Mouse (Mus musculus): Measurements from ENCODE around the gene Foxj3. TPM values are rescaled to one million over a fixed set of nuclear protein-coding genes. Genes with fewer than 3 reads are reported as not detected.

Gene Foxj3
- polyA plus RNA-seq, 1 experiment from 2014 or later: 23.0 TPM

- ATAC-seq (ENCODE audit: insufficient number of reproducible peaks, insufficient read depth, low FRiP score, low read depth): peak; percentile 89
Measured at GRCm38 (mm10) chr4:119539031-119539824, 2.4 kb downstream of the Foxj3 start, which contains the start of gene Frg2f1. Frg2f1 (minus strand) TSS chr4:119539529.

GRCm38 (mm10) chr4:119539836-119540532, 3.2 kb downstream of the Foxj3 start:
- H3K4me1 ChIP-seq (ENCODE audit: control insufficient read depth in 2 of 2, insufficient read depth in 2 of 2, low read length in 2 of 2): peaks cover 5 to 23% of the 10 kb centered on the region in 2 experiments
- WGBS: under 1% methylated on average over 42 of the region's 76 CpGs
- no peaks in the 10 kb centered on the region for H3K36me3 ChIP-seq (ENCODE audit: control insufficient read depth, insufficient read depth, low read length)
- peak overlapping the region; percentile 98 for H3K27ac ChIP-seq (replicated peaks in 1 of 2; ENCODE audit: control insufficient read depth in 1 of 2, insufficient read depth in 1 of 2, low read depth in 2 of 2, low read length in 2 of 2)
- peak; percentile 75 for ATAC-seq (ENCODE audit: insufficient number of reproducible peaks, insufficient read depth, low FRiP score, low read depth)
- peak overlapping the region; percentile 67 to 91 for H3K4me3 ChIP-seq (ENCODE audit: control insufficient read depth in 1 of 2, insufficient read depth in 1 of 2, low read depth in 1 of 2, low read length in 2 of 2)
- peak overlapping the region; percentile 75 for H3K4me2 ChIP-seq (ENCODE audit: low read length)
- peak overlapping the region; percentile 86 for H3K9ac ChIP-seq (ENCODE audit: low read length)
- no peaks in the 10 kb centered on the region for H3K27me3 ChIP-seq (ENCODE audit: control insufficient read depth, insufficient read depth, low read length)
- no peaks in the 10 kb centered on the region for H3K9me3 ChIP-seq (ENCODE audit: control insufficient read depth, low read length)

More at GRCm38 (mm10) chr4:119539031-119539824, 2.4 kb downstream of the Foxj3 start, which contains the start of gene Frg2f1:
- H3K4me1 ChIP-seq (ENCODE audit: control insufficient read depth in 2 of 2, insufficient read depth in 2 of 2, low read length in 2 of 2): peaks cover 5 to 23% of the 10 kb centered on the region in 2 experiments
- H3K36me3 ChIP-seq (ENCODE audit: control insufficient read depth, insufficient read depth, low read length): no peaks in the 10 kb centered on the region
- H3K9ac ChIP-seq (ENCODE audit: low read length): peak within 1 kb of the TSS; percentile 86
- 1% methylated on average over 60 of the region's 85 CpGs for WGBS
- peak within 1 kb of the TSS; percentile 67 to 91 for H3K4me3 ChIP-seq (ENCODE audit: control insufficient read depth in 1 of 2, insufficient read depth in 1 of 2, low read depth in 1 of 2, low read length in 2 of 2)
- no peaks in the 10 kb centered on the region for H3K9me3 ChIP-seq (ENCODE audit: control insufficient read depth, low read length)
- no peaks in the 10 kb centered on the region for H3K27me3 ChIP-seq (ENCODE audit: control insufficient read depth, insufficient read depth, low read length)
- H3K4me2 ChIP-seq (ENCODE audit: low read length): peak within 1 kb of the TSS; percentile 75
- peak within 1 kb of the TSS; percentile 98 for H3K27ac ChIP-seq (replicated peaks in 1 of 2; ENCODE audit: control insufficient read depth in 1 of 2, insufficient read depth in 1 of 2, low read depth in 2 of 2, low read length in 2 of 2)

- Histone ChIP-seq H3K36me3 (ENCODE audit: control insufficient read depth, insufficient read depth, low read length) (no peaks in the 10 kb centered on the region), H3K27ac (replicated peaks in 1 of 2; ENCODE audit: control insufficient read depth in 1 of 2, insufficient read depth in 1 of 2, low read depth in 2 of 2, low read length in 2 of 2) (peak overlapping the region; percentile 98), H3K4me1 (ENCODE audit: control insufficient read depth in 2 of 2, insufficient read depth in 2 of 2, low read length in 2 of 2) (peaks cover 5 to 23% of the 10 kb centered on the region in 2 experiments), H3K4me2 (ENCODE audit: low read length) (peak overlapping the region; percentile 75), H3K27me3 (ENCODE audit: control insufficient read depth, insufficient read depth, low read length) (no peaks in the 10 kb centered on the region), H3K9ac (ENCODE audit: low read length) (peak overlapping the region; percentile 86), H3K9me3 (ENCODE audit: control insufficient read depth, low read length) (no peaks in the 10 kb centered on the region), H3K4me3 (ENCODE audit: control insufficient read depth in 1 of 2, insufficient read depth in 1 of 2, low read depth in 1 of 2, low read length in 2 of 2) (peak overlapping the region; percentile 67 to 91)
- ATAC-seq (ENCODE audit: insufficient number of reproducible peaks, insufficient read depth, low FRiP score, low read depth): no peak
- 4% methylated on average over 10 of the region's 10 CpGs for WGBS
Measured at GRCm38 (mm10) chr4:119540533-119540890, 3.7 kb downstream of the Foxj3 start.

GRCm38 (mm10) chr4:119550864-119551263, 14.1 kb downstream of the Foxj3 start:
- Histone ChIP-seq H3K27me3 (ENCODE audit: control insufficient read depth, insufficient read depth, low read length) (no peaks in the 10 kb centered on the region), H3K9me3 (ENCODE audit: control insufficient read depth, low read length) (no peaks in the 10 kb centered on the region), H3K36me3 (ENCODE audit: control insufficient read depth, insufficient read depth, low read length) (no peaks in the 10 kb centered on the region), H3K9ac (ENCODE audit: low read length) (no peak overlapping the region), H3K4me3 (ENCODE audit: control insufficient read depth in 1 of 2, insufficient read depth in 1 of 2, low read depth in 1 of 2, low read length in 2 of 2) (no peak overlapping the region), H3K4me1 (ENCODE audit: control insufficient read depth in 2 of 2, insufficient read depth in 2 of 2, low read length in 2 of 2) (peaks cover 2 to 34% of the 10 kb centered on the region in 2 experiments; a peak in 3 of 4 replicates), H3K4me2 (ENCODE audit: low read length) (no peak overlapping the region), H3K27ac (replicated peaks in 1 of 2; ENCODE audit: control insufficient read depth in 1 of 2, insufficient read depth in 1 of 2, low read depth in 2 of 2, low read length in 2 of 2) (no peak overlapping the region)
- 15% methylated on average over 1 of the region's 1 CpGs for WGBS
- no peak for ATAC-seq (ENCODE audit: insufficient number of reproducible peaks, insufficient read depth, low FRiP score, low read depth)

GRCm38 (mm10) chr4:119555466-119555865, 18.7 kb downstream of the Foxj3 start:
- Histone ChIP-seq H3K4me1 (ENCODE audit: control insufficient read depth in 2 of 2, insufficient read depth in 2 of 2, low read length in 2 of 2) (peaks cover 0 to 23% of the 10 kb centered on the region in 2 experiments; a peak in 2 of 4 replicates), H3K4me3 (ENCODE audit: control insufficient read depth in 1 of 2, insufficient read depth in 1 of 2, low read depth in 1 of 2, low read length in 2 of 2) (no peak overlapping the region), H3K9ac (ENCODE audit: low read length) (no peak overlapping the region), H3K27ac (replicated peaks in 1 of 2; ENCODE audit: control insufficient read depth in 1 of 2, insufficient read depth in 1 of 2, low read depth in 2 of 2, low read length in 2 of 2) (no peak overlapping the region), H3K36me3 (ENCODE audit: control insufficient read depth, insufficient read depth, low read length) (no peaks in the 10 kb centered on the region), H3K4me2 (ENCODE audit: low read length) (no peak overlapping the region), H3K9me3 (ENCODE audit: control insufficient read depth, low read length) (no peaks in the 10 kb centered on the region), H3K27me3 (ENCODE audit: control insufficient read depth, insufficient read depth, low read length) (no peaks in the 10 kb centered on the region)
- ATAC-seq (ENCODE audit: insufficient number of reproducible peaks, insufficient read depth, low FRiP score, low read depth): no peak
- 48% methylated on average over 2 of the region's 2 CpGs for WGBS

- Histone ChIP-seq H3K9me3 (ENCODE audit: control insufficient read depth, low read length) (0 out of 2 replicates have a peak, but pooled peaks cover 2% of the 10 kb centered on the region), H3K27ac (replicated peaks in 1 of 2; ENCODE audit: control insufficient read depth in 1 of 2, insufficient read depth in 1 of 2, low read depth in 2 of 2, low read length in 2 of 2) (no peak overlapping the region), H3K4me3 (ENCODE audit: control insufficient read depth in 1 of 2, insufficient read depth in 1 of 2, low read depth in 1 of 2, low read length in 2 of 2) (no peak overlapping the region), H3K36me3 (ENCODE audit: control insufficient read depth, insufficient read depth, low read length) (peaks cover 7% of the 10 kb centered on the region; the same call in 1 of the 2 replicates), H3K9ac (ENCODE audit: low read length) (no peak overlapping the region), H3K27me3 (ENCODE audit: control insufficient read depth, insufficient read depth, low read length) (no peaks in the 10 kb centered on the region), H3K4me1 (ENCODE audit: control insufficient read depth in 2 of 2, insufficient read depth in 2 of 2, low read length in 2 of 2) (peaks cover 3 to 18% of the 10 kb centered on the region in 2 experiments), H3K4me2 (ENCODE audit: low read length) (no peak overlapping the region)
- no peak for ATAC-seq (ENCODE audit: insufficient number of reproducible peaks, insufficient read depth, low FRiP score, low read depth)
Measured at GRCm38 (mm10) chr4:119563136-119563535, 26.3 kb downstream of the Foxj3 start.

- no peak overlapping the region for H3K4me2 ChIP-seq (ENCODE audit: low read length)
- H3K27ac ChIP-seq (replicated peaks in 1 of 2; ENCODE audit: control insufficient read depth in 1 of 2, insufficient read depth in 1 of 2, low read depth in 2 of 2, low read length in 2 of 2): peak overlapping the region; percentile 60 to 89; a peak in 3 of 4 replicates
- no peaks in the 10 kb centered on the region for H3K27me3 ChIP-seq (ENCODE audit: control insufficient read depth, insufficient read depth, low read length)
- peaks cover 3 to 25% of the 10 kb centered on the region in 2 experiments for H3K4me1 ChIP-seq (ENCODE audit: control insufficient read depth in 2 of 2, insufficient read depth in 2 of 2, low read length in 2 of 2)
- no peak overlapping the region for H3K9ac ChIP-seq (ENCODE audit: low read length)
- H3K4me3 ChIP-seq (ENCODE audit: control insufficient read depth in 1 of 2, insufficient read depth in 1 of 2, low read depth in 1 of 2, low read length in 2 of 2): no peak overlapping the region
- 31% methylated on average over 4 of the region's 4 CpGs for WGBS
- H3K9me3 ChIP-seq (ENCODE audit: control insufficient read depth, low read length): 0 out of 2 replicates have a peak, but pooled peaks cover 2% of the 10 kb centered on the region
- H3K36me3 ChIP-seq (ENCODE audit: control insufficient read depth, insufficient read depth, low read length): peaks cover 7% of the 10 kb centered on the region; the same call in 1 of the 2 replicates
- ATAC-seq (ENCODE audit: insufficient number of reproducible peaks, insufficient read depth, low FRiP score, low read depth): no peak
Measured at GRCm38 (mm10) chr4:119566322-119566835, 29.6 kb downstream of the Foxj3 start.

Data from heart, embryonic 14.5 days (tissue).